8 mouse cellular contexts compared by ENCODE assay signal in the genomic region with DNA sequence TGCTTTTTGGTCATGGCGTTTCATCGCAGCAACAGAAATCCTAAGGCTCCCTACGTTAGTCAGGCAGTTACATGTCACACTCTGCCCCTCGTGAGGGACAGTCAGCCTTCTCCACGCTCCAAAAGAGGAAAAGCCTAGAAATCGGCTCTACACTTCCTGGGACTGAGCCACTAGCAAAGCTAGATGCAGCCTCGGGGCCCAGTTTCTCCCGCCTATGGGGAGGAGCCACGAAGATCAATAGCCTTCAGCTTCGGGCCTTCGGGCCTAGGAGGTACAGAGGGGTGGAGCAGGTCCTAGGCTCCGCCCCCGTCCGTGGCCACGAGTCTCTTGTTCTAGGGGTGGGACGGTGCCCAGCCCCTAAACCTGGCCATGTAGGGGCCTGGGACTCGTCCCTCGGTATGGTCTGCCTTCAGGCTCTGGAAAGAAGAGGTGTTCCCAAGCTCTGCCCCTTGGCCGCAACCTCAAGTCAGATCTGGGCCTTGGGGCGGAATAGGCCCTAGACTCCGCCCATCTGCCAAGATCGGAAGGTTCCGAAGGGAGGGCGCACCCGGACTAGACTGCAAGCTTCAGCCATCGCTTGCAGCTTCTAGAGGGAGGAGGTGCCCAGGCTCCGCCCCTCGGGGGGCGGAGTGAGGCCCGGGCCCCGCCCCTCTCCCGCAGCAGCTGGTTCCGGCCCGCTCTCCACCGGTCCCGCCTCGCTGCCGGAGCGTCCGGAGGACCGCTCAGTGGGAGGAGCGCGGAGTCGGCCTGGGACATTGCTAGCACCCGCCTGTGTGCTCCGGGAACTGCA. TPM values are rescaled to one million over a fixed set of nuclear protein-coding genes. Genes with fewer than 3 reads are reported as not detected.
DNase-seq lines count a peak whose midpoint lies in the region; ATAC-seq and TF ChIP-seq lines count a peak whose summit lies in the region.

A gene (plus strand): TSS at position 339 of the 790 bp plus-strand sequence.

- under 1% methylated on average over 46 of the region's 46 CpGs for WGBS in heart, embryonic 12.5 days
- WGBS in kidney, postnatal 0 days = under 1% methylated on average over 46 of the region's 46 CpGs
- 1% methylated on average over 44 of the region's 46 CpGs for WGBS in liver, embryonic 11.5 days
- whole genome bisulfite sequencing in stomach, embryonic 14.5 days = under 1% methylated on average over 46 of the region's 46 CpGs

- H3K4me3 ChIP-seq in heart, embryonic 12.5 days = peak within 1 kb of the TSS; percentile 80
- peak within 1 kb of the TSS; percentile 65 for H3K4me3 ChIP-seq in kidney, postnatal 0 days (replicated peaks; ENCODE audit: low read depth, low read length)
- peak within 1 kb of the TSS; percentile 64 for H3K4me3 ChIP-seq in liver, embryonic 11.5 days (ENCODE audit: low read depth, low read length)
- H3K4me3 ChIP-seq in stomach, embryonic 14.5 days (ENCODE audit: low read depth, low read length) = peak within 1 kb of the TSS; percentile 69

- peaks cover 19% of the 10 kb centered on the region for H3K4me1 ChIP-seq in heart, embryonic 12.5 days (replicated peaks)
- H3K4me1 ChIP-seq in kidney, postnatal 0 days (replicated peaks; ENCODE audit: insufficient read depth, low read length) = peaks cover 6% of the 10 kb centered on the region
- peaks cover 17% of the 10 kb centered on the region for H3K4me1 ChIP-seq in liver, embryonic 11.5 days (replicated peaks; ENCODE audit: control insufficient read depth, insufficient read depth, low read length)
- peaks cover 13% of the 10 kb centered on the region; the same call in 1 of the 2 replicates for H3K4me1 ChIP-seq in stomach, embryonic 14.5 days (ENCODE audit: control insufficient read depth, insufficient read depth, low read length)

- TF ChIP-seq CTCF in kidney, postnatal 0 days (IDR thresholded peaks at IDR 0.05; ENCODE audit: low read depth) = no peak

- ATAC-seq in erythroid progenitor cell, adult 5-6 weeks (replicated peaks; ENCODE audit: low FRiP score, poor library complexity, severe bottlenecking) = peak; percentile 91
- ATAC-seq in heart, embryonic 12.5 days (ENCODE audit: insufficient number of reproducible peaks, low FRiP score) = peak; percentile 96
- peak; percentile 97 for ATAC-seq in kidney, postnatal 0 days (replicated peaks; ENCODE audit: low FRiP score, low read depth)
- peak; percentile 95 for ATAC-seq in liver, embryonic 11.5 days (replicated peaks; ENCODE audit: low FRiP score)
- peak; percentile 96 for ATAC-seq in stomach, embryonic 14.5 days (ENCODE audit: insufficient number of reproducible peaks, insufficient read depth, low FRiP score, low read depth)

- peak within 1 kb of the TSS; percentile 83 for H3K9ac ChIP-seq in heart, embryonic 12.5 days
- peak within 1 kb of the TSS; percentile 79 for H3K9ac ChIP-seq in kidney, postnatal 0 days (ENCODE audit: low read depth, low read length)
- peak within 1 kb of the TSS; percentile 73 for H3K9ac ChIP-seq in liver, embryonic 11.5 days (ENCODE audit: low read depth, low read length)
- peak within 1 kb of the TSS; percentile 76 for H3K9ac ChIP-seq in stomach, embryonic 14.5 days (replicated peaks; ENCODE audit: low read depth, low read length)

- H3K27ac ChIP-seq in heart, embryonic 12.5 days (ENCODE audit: poor library complexity, severe bottlenecking) = peak within 1 kb of the TSS; percentile 76
- peak within 1 kb of the TSS; percentile 96 for H3K27ac ChIP-seq in kidney, postnatal 0 days
- H3K27ac ChIP-seq in liver, embryonic 11.5 days (ENCODE audit: low read depth, low read length) = peak within 1 kb of the TSS; percentile 75
- peak within 1 kb of the TSS; percentile 93 for H3K27ac ChIP-seq in stomach, embryonic 14.5 days (ENCODE audit: low read length)

- no peaks in the 10 kb centered on the region for H3K36me3 ChIP-seq in heart, embryonic 12.5 days
- H3K36me3 ChIP-seq in kidney, postnatal 0 days (ENCODE audit: insufficient read depth, low read length) = 0 out of 2 replicates have a peak, but pooled peaks cover 3% of the 10 kb centered on the region
- no peaks in the 10 kb centered on the region for H3K36me3 ChIP-seq in liver, embryonic 11.5 days (ENCODE audit: control insufficient read depth, insufficient read depth, low read length)
- no peaks in the 10 kb centered on the region for H3K36me3 ChIP-seq in stomach, embryonic 14.5 days (ENCODE audit: control insufficient read depth, insufficient read depth, low read length)

- peak; percentile 99 for DNase-seq in CD4-positive helper T cell, adult 2 months (ENCODE audit: low read depth, low spot score)
- peak; percentile 95 for DNase-seq in brain, embryonic 18.5 days (ENCODE audit: low read depth, low spot score)
- DNase-seq in kidney, postnatal 0 days (ENCODE audit: low spot score) = peak; percentile 98
- peak; percentile 94 for DNase-seq in liver, embryonic 11.5 days (ENCODE audit: low spot score)
- peak; percentile 99 for DNase-seq in naive thymus-derived CD4-positive, alpha-beta T cell, adult 2 months (ENCODE audit: low read depth)

- no peaks in the 10 kb centered on the region for H3K27me3 ChIP-seq in heart, embryonic 12.5 days (replicated peaks)
- H3K27me3 ChIP-seq in kidney, postnatal 0 days (ENCODE audit: insufficient read depth, low read length) = no peaks in the 10 kb centered on the region
- no peaks in the 10 kb centered on the region for H3K27me3 ChIP-seq in liver, embryonic 11.5 days (replicated peaks; ENCODE audit: control insufficient read depth, insufficient read depth, low read length)
- H3K27me3 ChIP-seq in stomach, embryonic 14.5 days (ENCODE audit: control insufficient read depth, insufficient read depth, low read length) = no peaks in the 10 kb centered on the region

- H3K9me3 ChIP-seq in heart, embryonic 12.5 days (replicated peaks) = no peaks in the 10 kb centered on the region
- no peaks in the 10 kb centered on the region for H3K9me3 ChIP-seq in kidney, postnatal 0 days (replicated peaks; ENCODE audit: low read length)
- no peaks in the 10 kb centered on the region for H3K9me3 ChIP-seq in liver, embryonic 11.5 days (ENCODE audit: control insufficient read depth, low read length)
- H3K9me3 ChIP-seq in stomach, embryonic 14.5 days (ENCODE audit: control insufficient read depth, low read depth, low read length) = no peaks in the 10 kb centered on the region

- peak within 1 kb of the TSS; percentile 75 for H3K4me2 ChIP-seq in heart, embryonic 12.5 days
- peak within 1 kb of the TSS; percentile 87 for H3K4me2 ChIP-seq in kidney, postnatal 0 days (ENCODE audit: low read length)
- peak within 1 kb of the TSS; percentile 89 for H3K4me2 ChIP-seq in liver, embryonic 11.5 days
- H3K4me2 ChIP-seq in stomach, embryonic 14.5 days (replicated peaks; ENCODE audit: low read depth, low read length) = peak within 1 kb of the TSS; percentile 72

RNA-seq across cellular contexts. Expression of the gene that starts here (rescaled TPM):
- total RNA-seq in erythroid progenitor cell, adult 5-6 weeks (2015; ENCODE audit: low replicate concordance) = 6.1 and 7.1 TPM in 2 replicates
- 4.7 and 7.6 TPM in 2 replicates for total RNA-seq in erythroid progenitor cell, adult 5-6 weeks (2017; ENCODE audit: low replicate concordance)
- 33.1 and 34.6 TPM in 2 replicates for polyA plus RNA-seq in heart, embryonic 12.5 days (2016; fragmentation: Nextera tagmentation; extraction: Ambion mirVana)
- 82.3 and 87.8 TPM in 2 replicates for polyA plus RNA-seq in kidney, postnatal 0 days (2015; fragmentation: Nextera tagmentation; extraction: Ambion mirVana)
- polyA plus RNA-seq in liver, embryonic 11.5 days (2014; fragmentation: Nextera tagmentation; extraction: Ambion mirVana) = 36.7 and 42.1 TPM in 2 replicates
- 59.3 and 65.6 TPM in 2 replicates for polyA plus RNA-seq in stomach, embryonic 14.5 days (2014; fragmentation: Nextera tagmentation; extraction: Ambion mirVana)

Comparison
In these comparisons a context has a peak if more than half of its experiments do, and no peak if none do; other contexts are left out.
1. Peak in every context shown above with its lines: DNase-seq, ATAC-seq, H3K4me3 ChIP-seq and H3K27ac ChIP-seq.